Mouse (Mus musculus): ENCODE measurements around the gene Vps52.

Vps52 gene

DNA sequence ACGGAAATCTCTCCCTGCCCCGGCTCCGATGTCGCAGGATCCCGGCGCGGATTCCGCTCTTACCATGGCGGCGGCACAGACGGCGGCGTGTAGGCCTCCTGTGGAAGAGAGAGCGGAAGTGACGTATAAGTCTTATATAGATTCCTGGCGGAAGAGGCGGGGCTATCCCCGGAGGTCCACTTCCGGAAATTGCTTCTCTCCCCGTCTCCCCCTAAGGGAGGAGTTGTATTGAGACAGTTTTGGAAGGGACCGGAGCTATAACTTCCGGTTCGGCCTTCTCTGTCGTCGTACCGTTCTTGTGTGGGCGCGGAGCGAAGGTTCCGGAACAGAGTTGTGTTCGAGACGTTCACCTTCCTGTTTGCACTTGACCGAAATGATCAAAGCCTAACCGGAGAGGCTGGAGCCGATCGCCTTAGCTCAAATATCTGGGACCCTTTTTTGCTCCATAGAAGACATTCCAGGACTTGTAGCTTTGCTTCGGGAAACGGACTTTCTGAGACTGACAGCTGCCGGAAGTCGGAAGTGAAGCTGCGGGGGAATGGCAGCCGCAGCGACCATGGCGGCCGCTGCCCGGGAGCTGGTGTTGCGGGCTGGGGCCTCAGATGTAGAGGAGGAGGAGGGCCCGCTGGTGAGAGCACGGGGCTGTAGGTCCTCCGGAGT, at the start of gene Vps52, which contains the start of gene Rps18:
TSS of gene Vps52 (plus strand) at position 258 of the 660 bp plus-strand sequence.
TSS of gene Rps18 (minus strand) at position 447 of the 660 bp plus-strand sequence.
- Histone ChIP-seq H3K36me3 (ENCODE audit: insufficient read depth, low read length) (peaks cover 74% of the 10 kb centered on the region), H3K27me3 (ENCODE audit: insufficient read depth, low read length) (no peaks in the 10 kb centered on the region), H3K4me1 (replicated peaks; ENCODE audit: low read depth, low read length) (peaks cover 48% of the 10 kb centered on the region), H3K9me3 (ENCODE audit: low read length) (no peaks in the 10 kb centered on the region), H3K4me3 (replicated peaks; ENCODE audit: low read length) (peak within 1 kb of the TSS; percentile 95)
- no peak for TF ChIP-seq NANOG (IDR thresholded peaks at IDR 0.05; ENCODE audit: borderline replicate concordance, low read length)
- no peak; the same call in 1 of the 2 replicates for TF ChIP-seq POU5F1 (IDR thresholded peaks at IDR 0.05; ENCODE audit: borderline replicate concordance, low read length)
- no peak for TF ChIP-seq CTCF (conservative IDR thresholded peaks at IDR 0.05; ENCODE audit: low read length)

DNA sequence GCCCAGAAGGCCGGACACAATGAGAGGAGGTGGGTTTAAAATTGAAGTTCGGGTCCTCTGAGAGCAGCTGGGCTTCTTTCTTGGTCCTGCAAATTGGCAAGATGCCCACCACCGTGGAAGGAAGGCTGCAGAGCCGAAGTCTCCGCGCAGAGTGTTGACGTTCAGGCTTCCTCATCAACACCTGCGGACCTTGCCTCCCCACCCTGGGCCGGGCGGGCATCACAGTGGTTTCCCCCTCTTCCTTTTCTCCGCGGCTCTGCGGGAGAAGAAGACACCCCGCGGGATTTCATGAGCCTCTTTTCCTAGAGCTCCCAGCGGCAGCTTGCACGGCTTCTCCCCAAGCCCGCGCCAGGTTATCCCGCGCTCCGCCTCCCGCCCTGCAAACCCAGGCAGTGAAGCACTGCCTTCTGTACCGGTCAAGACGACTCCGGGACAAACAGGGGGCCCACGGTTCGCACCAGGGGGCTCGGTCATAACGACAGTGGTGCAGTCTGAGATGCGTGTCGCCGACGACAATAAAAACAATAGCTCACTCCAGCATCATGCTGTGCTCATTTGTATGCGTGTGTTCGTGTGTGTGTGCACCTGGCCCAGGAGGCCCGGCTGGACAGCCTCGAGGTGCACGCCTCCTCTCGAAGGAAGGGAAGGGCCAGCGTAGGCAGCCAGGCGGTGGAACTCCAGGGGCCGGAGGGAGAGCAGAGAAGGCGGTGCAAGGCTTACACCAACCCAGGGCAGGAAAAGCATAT, 47.1 kb upstream of the Vps52 start:
- no peaks in the 10 kb centered on the region for H3K27me3 ChIP-seq (ENCODE audit: insufficient read depth, low read length)

GRCm38 (mm10) chr17:33909077-33909868, 46.3 kb upstream of the Vps52 start, which contains the start of gene Daxx:
Gene Daxx (plus strand): TSS chr17:33909414.
- Histone ChIP-seq H3K4me1 (replicated peaks; ENCODE audit: low read depth, low read length) (peaks cover 60% of the 10 kb centered on the region), H3K36me3 (ENCODE audit: insufficient read depth, low read length) (peaks cover 45% of the 10 kb centered on the region), H3K27me3 (ENCODE audit: insufficient read depth, low read length) (no peaks in the 10 kb centered on the region), H3K9me3 (ENCODE audit: low read length) (no peaks in the 10 kb centered on the region), H3K4me3 (replicated peaks; ENCODE audit: low read length) (peak within 1 kb of the TSS; percentile 98)
- TF ChIP-seq NANOG (IDR thresholded peaks at IDR 0.05; ENCODE audit: borderline replicate concordance, low read length) (no peak), POU5F1 (IDR thresholded peaks at IDR 0.05; ENCODE audit: borderline replicate concordance, low read length) (no peak), CTCF (conservative IDR thresholded peaks at IDR 0.05; ENCODE audit: low read length) (no peak)

More for the DNA sequence above, 47.1 kb upstream of the Vps52 start:
- no peak for TF ChIP-seq CTCF (conservative IDR thresholded peaks at IDR 0.05; ENCODE audit: low read length)
- no peak for TF ChIP-seq POU5F1 (IDR thresholded peaks at IDR 0.05; ENCODE audit: borderline replicate concordance, low read length)
- TF ChIP-seq NANOG (IDR thresholded peaks at IDR 0.05; ENCODE audit: borderline replicate concordance, low read length): no peak
- Histone ChIP-seq H3K4me1 (replicated peaks; ENCODE audit: low read depth, low read length) (peaks cover 60% of the 10 kb centered on the region), H3K9me3 (ENCODE audit: low read length) (no peaks in the 10 kb centered on the region), H3K4me3 (replicated peaks; ENCODE audit: low read length) (peak overlapping the region; percentile 98), H3K36me3 (ENCODE audit: insufficient read depth, low read length) (peaks cover 38% of the 10 kb centered on the region)

GRCm38 (mm10) chr17:33909869-33910250, 45.8 kb upstream of the Vps52 start:
- H3K27me3 ChIP-seq (ENCODE audit: insufficient read depth, low read length): no peaks in the 10 kb centered on the region
- H3K36me3 ChIP-seq (ENCODE audit: insufficient read depth, low read length): peaks cover 51% of the 10 kb centered on the region
- TF ChIP-seq NANOG (IDR thresholded peaks at IDR 0.05; ENCODE audit: borderline replicate concordance, low read length): no peak
- no peak for TF ChIP-seq CTCF (conservative IDR thresholded peaks at IDR 0.05; ENCODE audit: low read length)
- no peak for TF ChIP-seq POU5F1 (IDR thresholded peaks at IDR 0.05; ENCODE audit: borderline replicate concordance, low read length)
- H3K4me3 ChIP-seq (replicated peaks; ENCODE audit: low read length): peak overlapping the region; percentile 98
- H3K4me1 ChIP-seq (replicated peaks; ENCODE audit: low read depth, low read length): peaks cover 66% of the 10 kb centered on the region
- H3K9me3 ChIP-seq (ENCODE audit: low read length): no peaks in the 10 kb centered on the region

- TF ChIP-seq POU5F1 (IDR thresholded peaks at IDR 0.05; ENCODE audit: borderline replicate concordance, low read length) (no peak), CTCF (conservative IDR thresholded peaks at IDR 0.05; ENCODE audit: low read length) (no peak), NANOG (IDR thresholded peaks at IDR 0.05; ENCODE audit: borderline replicate concordance, low read length) (no peak)
- H3K9me3 ChIP-seq (ENCODE audit: low read length): no peaks in the 10 kb centered on the region
- peak overlapping the region; percentile 98 for H3K4me3 ChIP-seq (replicated peaks; ENCODE audit: low read length)
- peaks cover 56% of the 10 kb centered on the region for H3K36me3 ChIP-seq (ENCODE audit: insufficient read depth, low read length)
- no peaks in the 10 kb centered on the region for H3K27me3 ChIP-seq (ENCODE audit: insufficient read depth, low read length)
- peaks cover 70% of the 10 kb centered on the region for H3K4me1 ChIP-seq (replicated peaks; ENCODE audit: low read depth, low read length)
Measured at GRCm38 (mm10) chr17:33910346-33911051, 45.1 kb upstream of the Vps52 start.

DNA sequence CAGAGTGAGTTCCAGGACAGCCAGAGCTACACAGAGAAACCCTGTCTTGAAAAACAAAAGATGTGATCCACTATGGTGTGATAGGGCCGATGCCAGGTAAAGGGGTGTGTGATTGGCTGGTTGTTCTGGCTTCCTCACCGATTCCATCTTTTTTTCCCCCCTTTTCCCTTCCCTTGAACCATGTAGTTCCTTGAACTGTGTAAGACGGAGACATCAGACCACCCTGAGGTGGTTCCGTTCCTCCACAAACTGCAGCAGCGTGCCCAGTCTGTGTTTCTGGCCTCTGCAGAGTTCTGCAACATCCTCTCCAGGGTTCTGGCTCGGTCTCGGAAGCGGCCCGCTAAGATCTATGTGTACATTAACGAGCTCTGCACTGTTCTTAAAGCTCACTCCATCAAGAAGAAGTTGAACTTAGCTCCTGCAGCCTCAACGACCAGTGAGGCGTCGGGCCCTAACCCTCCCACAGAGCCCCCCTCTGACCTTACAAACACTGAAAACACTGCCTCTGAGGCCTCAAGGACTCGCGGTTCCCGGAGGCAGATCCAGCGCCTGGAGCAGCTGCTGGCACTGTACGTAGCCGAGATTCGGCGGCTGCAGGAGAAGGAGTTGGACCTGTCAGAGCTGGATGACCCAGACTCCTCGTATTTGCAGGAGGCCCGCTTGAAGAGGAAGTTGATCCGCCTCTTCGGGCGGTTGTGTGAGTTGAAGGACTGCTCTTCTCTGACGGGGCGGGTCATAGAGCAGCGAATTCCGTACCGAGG, 44.4 kb upstream of the Vps52 start:
- Histone ChIP-seq H3K9me3 (ENCODE audit: low read length) (no peaks in the 10 kb centered on the region), H3K4me3 (replicated peaks; ENCODE audit: low read length) (peak overlapping the region; percentile 98), H3K27me3 (ENCODE audit: insufficient read depth, low read length) (no peaks in the 10 kb centered on the region), H3K4me1 (replicated peaks; ENCODE audit: low read depth, low read length) (peaks cover 69% of the 10 kb centered on the region), H3K36me3 (ENCODE audit: insufficient read depth, low read length) (peaks cover 56% of the 10 kb centered on the region)
- TF ChIP-seq CTCF (conservative IDR thresholded peaks at IDR 0.05; ENCODE audit: low read length) (no peak), POU5F1 (IDR thresholded peaks at IDR 0.05; ENCODE audit: borderline replicate concordance, low read length) (no peak), NANOG (IDR thresholded peaks at IDR 0.05; ENCODE audit: borderline replicate concordance, low read length) (no peak)

DNA sequence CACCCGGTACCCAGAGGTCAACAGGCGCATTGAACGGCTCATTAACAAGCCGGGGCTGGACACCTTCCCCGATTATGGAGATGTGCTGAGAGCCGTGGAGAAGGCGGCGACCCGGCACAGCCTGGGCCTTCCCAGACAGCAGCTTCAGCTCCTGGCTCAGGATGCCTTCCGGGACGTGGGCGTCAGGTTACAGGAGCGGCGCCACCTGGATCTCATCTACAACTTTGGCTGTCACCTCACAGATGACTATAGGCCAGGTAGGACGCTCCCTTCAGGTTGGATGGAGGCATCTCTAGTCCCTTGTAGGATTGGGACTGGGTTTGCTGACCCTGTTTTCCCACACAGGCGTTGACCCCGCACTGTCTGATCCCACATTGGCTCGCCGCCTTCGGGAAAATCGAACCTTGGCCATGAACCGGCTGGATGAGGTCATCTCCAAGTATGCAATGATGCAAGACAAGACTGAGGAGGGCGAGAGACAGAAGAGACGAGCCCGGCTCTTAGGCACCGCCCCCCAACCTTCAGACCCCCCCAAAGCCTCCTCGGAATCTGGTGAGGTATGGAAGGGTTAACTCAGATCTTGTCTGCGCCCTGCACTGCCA, 43.7 kb upstream of the Vps52 start:
- peaks cover 69% of the 10 kb centered on the region for H3K4me1 ChIP-seq (replicated peaks; ENCODE audit: low read depth, low read length)
- TF ChIP-seq NANOG (IDR thresholded peaks at IDR 0.05; ENCODE audit: borderline replicate concordance, low read length): no peak
- no peak for TF ChIP-seq CTCF (conservative IDR thresholded peaks at IDR 0.05; ENCODE audit: low read length)
- no peak for TF ChIP-seq POU5F1 (IDR thresholded peaks at IDR 0.05; ENCODE audit: borderline replicate concordance, low read length)
- H3K27me3 ChIP-seq (ENCODE audit: insufficient read depth, low read length): no peaks in the 10 kb centered on the region
- no peaks in the 10 kb centered on the region for H3K9me3 ChIP-seq (ENCODE audit: low read length)
- peaks cover 54% of the 10 kb centered on the region for H3K36me3 ChIP-seq (ENCODE audit: insufficient read depth, low read length)
- H3K4me3 ChIP-seq (replicated peaks; ENCODE audit: low read length): peak overlapping the region; percentile 98
